Mouse (Mus musculus): ENCODE results near the gene Taf15. TPM values are rescaled to one million over a fixed set of nuclear protein-coding genes. Genes with fewer than 3 reads are reported as not detected.

Taf15 gene
- total and polyA plus RNA-seq, 2 experiments, result 7.1 to 29.1 TPM

DNA sequence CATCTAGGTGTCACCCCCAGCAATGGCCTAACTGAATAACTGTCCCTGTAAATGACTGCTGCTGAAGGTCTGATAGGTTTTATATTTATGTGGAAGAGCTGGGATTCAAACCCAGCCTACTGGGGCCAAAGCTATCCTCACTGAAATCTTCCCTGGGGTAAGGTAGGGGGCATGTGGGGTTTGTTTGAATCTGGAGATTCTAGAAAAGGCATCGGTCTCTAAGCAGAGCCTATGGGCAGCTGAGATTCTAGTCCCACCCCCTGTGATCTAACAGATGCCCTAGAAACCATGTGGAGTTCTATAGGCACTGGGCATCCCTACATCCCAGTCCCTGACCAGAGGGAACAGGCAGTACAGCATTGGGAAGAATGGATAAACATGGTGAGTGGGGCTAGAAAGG, 35.5 kb upstream of the Taf15 start, which contains the start of gene 1700020L24Rik:
1700020L24Rik (plus strand) TSS at position 301 of the 400 bp plus-strand sequence.
- no peak for DNase-seq (ENCODE audit: extremely low read depth, low read depth, low spot score)
- H3K36me3 ChIP-seq (ENCODE audit: control insufficient read depth, insufficient read depth, low read length), result no peaks in the 10 kb centered on the region
- no peak within 1 kb of the TSS for H3K4me3 ChIP-seq (ENCODE audit: insufficient read depth, low read depth, low read length)
- no peak within 1 kb of the TSS for H3K9ac ChIP-seq (ENCODE audit: low read depth, low read length)
- H3K79me2 ChIP-seq (ENCODE audit: control insufficient read depth, insufficient read depth, low read length), result no peaks in the 10 kb centered on the region
- TF ChIP-seq POLR2A (IDR thresholded peaks at IDR 0.05; ENCODE audit: extremely low read depth, insufficient read depth, low read length), result no peak
- no peak for TF ChIP-seq CTCF (IDR thresholded peaks at IDR 0.05; ENCODE audit: low read depth, low read length)
- WGBS, result 93% methylated on average over 1 of the region's 1 CpGs
- H3K4me1 ChIP-seq (ENCODE audit: control insufficient read depth, insufficient read depth, low read length), result no peaks in the 10 kb centered on the region
- peaks cover 2% of the 10 kb centered on the region; the same call in 1 of the 2 replicates for H3K27me3 ChIP-seq (ENCODE audit: control insufficient read depth, insufficient read depth, low read length)
- H3K27ac ChIP-seq (replicated peaks; ENCODE audit: insufficient read depth, low read depth, low read length), result no peak within 1 kb of the TSS

DNA sequence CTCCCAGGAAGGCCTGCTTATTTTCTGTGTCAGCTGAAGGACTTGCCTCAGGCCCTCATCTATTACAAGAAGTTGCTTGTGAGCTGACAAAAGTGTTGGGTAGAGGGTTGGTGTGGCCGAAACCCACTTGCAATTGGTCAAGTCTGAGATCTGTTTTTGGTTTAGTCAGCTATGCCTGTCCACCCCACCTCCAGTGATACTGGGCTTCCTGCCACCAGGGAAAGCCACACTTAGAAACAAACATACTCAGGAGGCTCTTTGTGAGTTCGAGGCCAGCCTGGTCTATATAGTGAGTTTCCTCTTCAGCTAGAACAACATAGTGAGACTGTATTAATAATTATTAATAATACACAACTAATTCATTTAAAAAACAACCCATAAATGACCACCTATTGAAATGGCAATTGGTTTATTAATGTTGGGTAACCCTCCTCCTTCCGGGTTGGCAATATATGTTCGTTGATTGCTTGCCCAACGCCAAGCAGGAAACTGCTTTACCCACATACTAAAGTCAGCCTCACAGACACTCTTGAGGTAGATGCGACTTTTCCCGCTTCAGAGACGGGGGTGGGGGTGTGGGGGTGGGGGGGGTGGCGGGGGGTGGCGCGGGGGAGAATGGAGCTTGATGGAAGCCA, 33.3 kb upstream of the Taf15 start:
- no peak overlapping the region for H3K4me3 ChIP-seq (ENCODE audit: insufficient read depth, low read depth, low read length)
- no peak overlapping the region for H3K9ac ChIP-seq (ENCODE audit: low read depth, low read length)
- WGBS, result 29% methylated on average over 11 of the region's 11 CpGs

DNA sequence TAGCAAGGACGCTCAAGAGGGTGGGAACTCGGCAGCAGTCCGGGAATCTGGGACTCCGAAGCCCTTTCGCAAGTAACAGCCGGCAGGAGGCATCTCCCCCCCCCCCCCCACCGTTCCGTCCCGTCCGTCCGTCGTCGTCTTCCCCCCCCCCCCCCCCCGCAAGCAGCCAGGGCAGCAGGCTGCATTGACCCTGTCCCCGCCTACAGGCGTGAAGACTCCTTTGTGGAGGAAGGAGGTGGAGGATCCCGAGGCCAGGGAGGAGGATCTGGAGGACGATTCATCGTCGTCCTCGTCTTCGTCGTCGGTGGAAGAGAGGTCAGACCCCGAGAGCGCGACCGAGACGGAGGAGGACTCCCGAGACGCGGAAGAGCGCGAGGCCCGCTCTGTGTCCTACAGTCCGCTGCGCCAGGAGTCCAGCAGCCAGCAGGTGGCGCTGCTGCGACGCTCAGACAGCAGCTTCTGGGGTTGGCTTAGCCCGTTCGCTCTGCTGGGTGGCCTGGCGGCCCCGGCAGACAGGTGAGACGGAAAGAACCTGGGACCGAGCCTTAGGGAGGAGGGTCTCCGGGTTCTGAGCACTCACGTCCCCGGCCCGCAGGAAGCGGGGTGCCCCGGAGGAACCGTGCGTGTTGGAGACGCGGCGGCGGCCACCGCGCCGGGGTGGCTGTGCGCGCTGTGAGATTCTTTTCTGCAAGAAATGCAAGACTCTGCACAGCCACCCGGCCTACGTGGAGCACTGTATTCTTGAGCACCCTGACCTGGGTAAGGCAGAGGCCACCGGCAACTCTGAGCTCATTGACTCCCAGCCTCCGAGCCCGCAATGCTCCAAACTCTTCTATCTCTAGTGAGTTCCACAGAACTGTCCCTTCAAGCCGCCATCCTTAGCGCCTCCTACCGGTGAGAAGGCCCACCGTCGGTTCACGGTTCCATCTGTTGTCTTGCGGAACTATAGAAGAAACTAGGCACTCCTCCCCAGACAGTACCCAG, 32.5 kb upstream of the Taf15 start:
- WGBS, result under 1% methylated on average over 67 of the region's 75 CpGs
- no peak overlapping the region for H3K27ac ChIP-seq (replicated peaks; ENCODE audit: insufficient read depth, low read depth, low read length)
- H3K27me3 ChIP-seq (ENCODE audit: control insufficient read depth, insufficient read depth, low read length), result peaks cover 6% of the 10 kb centered on the region; the same call in 1 of the 2 replicates
- H3K9ac ChIP-seq (ENCODE audit: low read depth, low read length), result peak overlapping the region; percentile 64
- DNase-seq (ENCODE audit: extremely low read depth, low read depth, low spot score), result peak; percentile 71
- no peaks in the 10 kb centered on the region for H3K36me3 ChIP-seq (ENCODE audit: control insufficient read depth, insufficient read depth, low read length)
- no peaks in the 10 kb centered on the region for H3K79me2 ChIP-seq (ENCODE audit: control insufficient read depth, insufficient read depth, low read length)
- peak overlapping the region; percentile 65 for H3K4me3 ChIP-seq (ENCODE audit: insufficient read depth, low read depth, low read length)
- 0 out of 2 replicates have a peak, but pooled peaks cover 2% of the 10 kb centered on the region for H3K4me1 ChIP-seq (ENCODE audit: control insufficient read depth, insufficient read depth, low read length)
- TF ChIP-seq CTCF (IDR thresholded peaks at IDR 0.05; ENCODE audit: low read depth, low read length) (peak; percentile 95), POLR2A (IDR thresholded peaks at IDR 0.05; ENCODE audit: extremely low read depth, insufficient read depth, low read length) (no peak)

More for the DNA sequence above, 33.3 kb upstream of the Taf15 start:
- 0 out of 2 replicates have a peak, but pooled peaks cover 2% of the 10 kb centered on the region for H3K4me1 ChIP-seq (ENCODE audit: control insufficient read depth, insufficient read depth, low read length)
- no peaks in the 10 kb centered on the region for H3K79me2 ChIP-seq (ENCODE audit: control insufficient read depth, insufficient read depth, low read length)
- H3K27ac ChIP-seq (replicated peaks; ENCODE audit: insufficient read depth, low read depth, low read length), result no peak overlapping the region
- no peaks in the 10 kb centered on the region for H3K36me3 ChIP-seq (ENCODE audit: control insufficient read depth, insufficient read depth, low read length)
- no peak for DNase-seq (ENCODE audit: extremely low read depth, low read depth, low spot score)
- TF ChIP-seq POLR2A (IDR thresholded peaks at IDR 0.05; ENCODE audit: extremely low read depth, insufficient read depth, low read length) (no peak), CTCF (IDR thresholded peaks at IDR 0.05; ENCODE audit: low read depth, low read length) (no peak)
- H3K27me3 ChIP-seq (ENCODE audit: control insufficient read depth, insufficient read depth, low read length), result peaks cover 6% of the 10 kb centered on the region; the same call in 1 of the 2 replicates

- H3K79me2 ChIP-seq (ENCODE audit: control insufficient read depth, insufficient read depth, low read length), result no peaks in the 10 kb centered on the region
- no peak for TF ChIP-seq POLR2A (IDR thresholded peaks at IDR 0.05; ENCODE audit: extremely low read depth, insufficient read depth, low read length)
- TF ChIP-seq CTCF (IDR thresholded peaks at IDR 0.05; ENCODE audit: low read depth, low read length), result no peak
- H3K4me3 ChIP-seq (ENCODE audit: insufficient read depth, low read depth, low read length), result no peak overlapping the region
- no peak for DNase-seq (ENCODE audit: extremely low read depth, low read depth, low spot score)
- no peak overlapping the region for H3K27ac ChIP-seq (replicated peaks; ENCODE audit: insufficient read depth, low read depth, low read length)
- H3K9ac ChIP-seq (ENCODE audit: low read depth, low read length), result no peak overlapping the region
- WGBS, result 51% methylated on average over 7 of the region's 7 CpGs
- H3K36me3 ChIP-seq (ENCODE audit: control insufficient read depth, insufficient read depth, low read length), result no peaks in the 10 kb centered on the region
- 0 out of 2 replicates have a peak, but pooled peaks cover 2% of the 10 kb centered on the region for H3K4me1 ChIP-seq (ENCODE audit: control insufficient read depth, insufficient read depth, low read length)
- peaks cover 6% of the 10 kb centered on the region; the same call in 1 of the 2 replicates for H3K27me3 ChIP-seq (ENCODE audit: control insufficient read depth, insufficient read depth, low read length)
These were observed 31.7 kb upstream of the Taf15 start for GRCm38 (mm10) chr11:83441235-83441634.

DNA sequence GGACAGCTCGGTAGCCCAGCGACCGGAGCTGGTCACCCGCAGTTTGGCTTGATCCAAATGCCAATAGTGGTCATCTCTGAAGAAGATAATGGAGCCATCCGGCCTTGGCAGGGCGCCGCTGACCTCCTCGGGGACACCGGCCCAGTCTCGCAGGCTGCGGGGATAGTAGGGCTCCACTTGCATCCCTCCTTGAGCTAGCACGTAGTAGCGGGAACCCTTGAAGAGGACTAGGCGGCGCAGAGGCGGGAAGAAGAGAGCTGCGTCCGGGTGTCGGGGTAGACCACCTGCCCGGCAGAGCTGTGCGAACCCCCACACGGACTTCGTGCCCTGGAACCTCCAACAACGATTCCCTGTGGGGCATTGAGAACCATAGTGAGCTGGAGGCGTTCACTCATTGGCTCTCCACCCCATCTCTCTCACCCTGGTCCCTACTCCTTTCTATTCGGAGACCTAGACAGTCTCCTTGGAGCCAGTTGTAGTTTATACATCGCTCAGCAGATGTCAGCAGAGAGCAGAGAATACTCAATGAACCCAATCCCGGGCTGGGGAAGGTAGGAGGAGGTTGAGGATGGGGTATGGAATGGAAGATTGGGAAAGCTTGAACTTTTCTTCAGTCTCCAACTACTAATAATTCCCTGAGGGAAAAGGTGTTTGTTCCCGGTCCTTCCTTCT, 30.2 kb upstream of the Taf15 start:
- Histone ChIP-seq H3K4me1 (ENCODE audit: control insufficient read depth, insufficient read depth, low read length) (0 out of 2 replicates have a peak, but pooled peaks cover 2% of the 10 kb centered on the region), H3K79me2 (ENCODE audit: control insufficient read depth, insufficient read depth, low read length) (no peaks in the 10 kb centered on the region), H3K27me3 (ENCODE audit: control insufficient read depth, insufficient read depth, low read length) (peaks cover 6% of the 10 kb centered on the region; the same call in 1 of the 2 replicates), H3K36me3 (ENCODE audit: control insufficient read depth, insufficient read depth, low read length) (no peaks in the 10 kb centered on the region), H3K4me3 (ENCODE audit: insufficient read depth, low read depth, low read length) (no peak overlapping the region), H3K9ac (ENCODE audit: low read depth, low read length) (no peak overlapping the region), H3K27ac (replicated peaks; ENCODE audit: insufficient read depth, low read depth, low read length) (no peak overlapping the region)
- WGBS, result 12% methylated on average over 29 of the region's 29 CpGs
- TF ChIP-seq POLR2A (IDR thresholded peaks at IDR 0.05; ENCODE audit: extremely low read depth, insufficient read depth, low read length) (no peak), CTCF (IDR thresholded peaks at IDR 0.05; ENCODE audit: low read depth, low read length) (peak; percentile 52; the same call in 1 of the 2 replicates)
- peak; percentile 29 for DNase-seq (ENCODE audit: extremely low read depth, low read depth, low spot score)
